Mouse (Mus musculus): ENCODE data around the gene Wdr6. TPM values are rescaled to one million over a fixed set of nuclear protein-coding genes. Genes with fewer than 3 reads are reported as not detected.

Wdr6 gene
- polyA plus RNA-seq, 1 experiment from 2014 or later, result 114 TPM

DNA sequence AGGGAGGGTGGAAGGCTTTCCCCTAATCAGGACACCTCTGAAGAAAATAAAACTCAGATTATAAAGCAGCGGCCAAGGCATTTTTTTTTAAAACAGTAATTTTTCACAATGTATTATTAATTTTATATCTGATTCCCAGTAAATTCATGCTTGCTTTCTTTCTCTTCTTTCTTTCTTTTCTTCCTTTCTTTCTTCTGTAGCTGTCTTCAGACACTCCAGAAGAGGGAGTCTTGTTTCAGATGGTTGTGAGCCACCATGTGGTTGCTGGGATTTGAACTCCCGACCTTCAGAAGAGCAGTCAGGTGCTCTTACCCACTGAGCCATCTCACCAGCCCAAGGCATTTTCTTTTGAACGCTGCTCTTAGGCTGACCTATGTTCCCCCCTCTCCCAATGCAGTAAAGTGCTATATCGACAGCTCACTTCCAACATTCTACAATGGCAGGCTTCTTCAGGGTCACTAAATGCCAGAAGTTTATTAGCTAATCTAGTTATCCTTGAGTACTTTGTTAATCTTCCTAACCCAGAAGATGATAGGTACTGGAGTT is 20.6 kb upstream of the Wdr6 start:
- no peaks in the 10 kb centered on the region for H3K4me1 ChIP-seq (ENCODE audit: control insufficient read depth, insufficient read depth, low read length)
- no peak overlapping the region for H3K9ac ChIP-seq (ENCODE audit: low read depth, low read length)
- H3K4me3 ChIP-seq (ENCODE audit: low read length), result no peak overlapping the region
- H3K4me2 ChIP-seq (replicated peaks; ENCODE audit: low read depth, low read length), result no peak overlapping the region
- no peak overlapping the region for H3K27ac ChIP-seq (ENCODE audit: low read depth, low read length)
- peaks cover 15% of the 10 kb centered on the region for H3K36me3 ChIP-seq (ENCODE audit: control insufficient read depth, insufficient read depth, low read length)
- no peak for ATAC-seq (ENCODE audit: low FRiP score, low TSS enrichment)
- no peaks in the 10 kb centered on the region for H3K27me3 ChIP-seq (ENCODE audit: control insufficient read depth, insufficient read depth, low read length)
- H3K9me3 ChIP-seq (ENCODE audit: control insufficient read depth, low read length), result no peaks in the 10 kb centered on the region
- 74% methylated on average over 4 of the region's 4 CpGs for WGBS

DNA sequence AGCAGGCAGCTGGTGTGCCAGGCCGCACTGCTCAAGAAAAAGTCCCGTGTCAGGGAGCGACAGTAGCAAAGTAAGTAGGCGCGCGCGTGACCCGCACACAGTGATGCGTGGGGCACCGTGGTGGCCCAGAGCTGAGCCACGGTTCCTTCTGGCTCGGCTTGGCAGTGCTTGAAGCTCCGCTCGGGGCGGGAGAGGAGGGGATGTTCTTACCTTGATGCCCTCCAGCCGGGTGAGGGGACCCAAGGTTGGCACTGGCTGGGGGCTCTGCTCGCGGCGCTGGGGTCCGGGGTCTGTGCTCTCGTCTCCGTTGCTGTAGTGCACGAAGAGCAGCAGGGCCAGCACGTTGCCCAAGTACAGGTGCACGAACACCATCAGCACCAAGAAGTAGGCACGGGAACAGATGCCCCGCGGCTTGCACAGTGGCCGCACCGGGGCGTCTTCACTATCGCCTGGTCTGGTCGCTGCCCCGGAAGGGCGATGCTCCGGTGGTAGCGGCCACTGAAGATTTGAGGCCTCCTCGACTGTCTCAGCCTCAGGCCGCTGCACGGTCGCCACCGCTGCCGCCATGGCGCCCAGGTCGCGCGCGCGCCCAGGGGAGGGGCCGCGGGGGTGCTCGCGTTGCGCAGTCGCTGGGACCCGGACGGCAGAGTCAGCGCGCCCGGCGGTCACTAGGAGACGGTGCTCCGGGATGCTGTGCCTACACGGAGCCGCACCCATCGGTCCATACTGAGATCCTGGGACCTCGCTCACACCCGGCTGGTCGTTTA is 18.6 kb upstream of the Wdr6 start, which contains the start of gene P4htm:
Gene P4htm (minus strand): TSS at position 670 of the 767 bp plus-strand sequence.
- Histone ChIP-seq H3K9ac (ENCODE audit: low read depth, low read length) (peak within 1 kb of the TSS; percentile 76), H3K4me2 (replicated peaks; ENCODE audit: low read depth, low read length) (peak within 1 kb of the TSS; percentile 93), H3K4me3 (ENCODE audit: low read length) (peak within 1 kb of the TSS; percentile 75), H3K27me3 (ENCODE audit: control insufficient read depth, insufficient read depth, low read length) (no peaks in the 10 kb centered on the region), H3K27ac (ENCODE audit: low read depth, low read length) (no peak within 1 kb of the TSS; the same call in 1 of the 2 replicates), H3K9me3 (ENCODE audit: control insufficient read depth, low read length) (no peaks in the 10 kb centered on the region), H3K36me3 (ENCODE audit: control insufficient read depth, insufficient read depth, low read length) (no peaks in the 10 kb centered on the region), H3K4me1 (ENCODE audit: control insufficient read depth, insufficient read depth, low read length) (no peaks in the 10 kb centered on the region)
- 2% methylated on average over 66 of the region's 69 CpGs for WGBS
- ATAC-seq (ENCODE audit: low FRiP score, low TSS enrichment), result peak; percentile 82

DNA sequence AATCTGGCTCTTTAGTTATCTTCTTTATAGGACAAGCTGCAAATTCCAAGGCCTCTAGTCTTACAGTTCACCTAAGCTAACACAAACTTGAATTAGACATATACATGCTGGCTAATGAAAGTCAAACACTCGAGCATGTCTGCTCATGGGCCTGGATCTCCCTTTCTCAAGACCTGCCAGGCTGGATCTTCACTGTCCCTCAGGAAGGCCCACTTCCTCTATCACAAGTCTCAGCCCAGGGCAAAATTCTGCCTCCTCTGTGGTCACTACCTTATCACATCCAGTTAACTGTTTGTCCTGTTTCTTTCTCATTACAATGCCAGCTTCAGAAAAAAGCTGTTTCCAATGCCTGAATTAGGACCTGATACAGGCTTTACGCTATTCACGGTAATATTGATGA is 15.8 kb upstream of the Wdr6 start:
- Histone ChIP-seq H3K36me3 (ENCODE audit: control insufficient read depth, insufficient read depth, low read length) (no peaks in the 10 kb centered on the region), H3K27me3 (ENCODE audit: control insufficient read depth, insufficient read depth, low read length) (no peaks in the 10 kb centered on the region), H3K27ac (ENCODE audit: low read depth, low read length) (no peak overlapping the region), H3K4me3 (ENCODE audit: low read length) (no peak overlapping the region), H3K9ac (ENCODE audit: low read depth, low read length) (no peak overlapping the region), H3K9me3 (ENCODE audit: control insufficient read depth, low read length) (no peaks in the 10 kb centered on the region), H3K4me1 (ENCODE audit: control insufficient read depth, insufficient read depth, low read length) (no peaks in the 10 kb centered on the region), H3K4me2 (replicated peaks; ENCODE audit: low read depth, low read length) (no peak overlapping the region)
- WGBS, result 87% methylated on average over 3 of the region's 3 CpGs
- ATAC-seq (ENCODE audit: low FRiP score, low TSS enrichment), result no peak

DNA sequence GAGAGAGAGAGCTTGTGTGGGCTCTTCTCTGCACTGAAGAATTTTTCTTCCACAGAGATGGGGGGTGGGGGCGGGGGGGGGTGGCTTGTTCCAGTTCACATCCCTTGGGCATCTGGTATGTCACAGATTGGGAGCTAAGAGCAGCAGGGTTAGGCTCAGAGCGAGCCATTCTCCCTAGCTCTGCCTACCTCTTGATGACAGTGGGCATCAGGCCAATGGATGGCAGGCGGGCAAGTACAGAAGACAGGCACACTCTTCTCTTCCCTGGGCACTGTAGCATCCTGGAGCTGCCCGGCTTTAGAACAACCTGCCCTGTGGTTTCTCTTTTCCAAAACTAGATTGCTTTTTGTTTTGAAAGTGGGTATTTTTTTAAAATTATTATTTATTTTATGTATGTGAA is 12.9 kb upstream of the Wdr6 start:
- no peaks in the 10 kb centered on the region for H3K36me3 ChIP-seq (ENCODE audit: control insufficient read depth, insufficient read depth, low read length)
- no peak overlapping the region for H3K9ac ChIP-seq (ENCODE audit: low read depth, low read length)
- no peak overlapping the region for H3K4me2 ChIP-seq (replicated peaks; ENCODE audit: low read depth, low read length)
- no peak overlapping the region for H3K4me3 ChIP-seq (ENCODE audit: low read length)
- WGBS, result 80% methylated on average over 4 of the region's 4 CpGs
- no peaks in the 10 kb centered on the region for H3K27me3 ChIP-seq (ENCODE audit: control insufficient read depth, insufficient read depth, low read length)
- H3K4me1 ChIP-seq (ENCODE audit: control insufficient read depth, insufficient read depth, low read length), result peaks cover 14% of the 10 kb centered on the region
- H3K27ac ChIP-seq (ENCODE audit: low read depth, low read length), result no peak overlapping the region
- no peak for ATAC-seq (ENCODE audit: low FRiP score, low TSS enrichment)
- no peaks in the 10 kb centered on the region for H3K9me3 ChIP-seq (ENCODE audit: control insufficient read depth, low read length)

DNA sequence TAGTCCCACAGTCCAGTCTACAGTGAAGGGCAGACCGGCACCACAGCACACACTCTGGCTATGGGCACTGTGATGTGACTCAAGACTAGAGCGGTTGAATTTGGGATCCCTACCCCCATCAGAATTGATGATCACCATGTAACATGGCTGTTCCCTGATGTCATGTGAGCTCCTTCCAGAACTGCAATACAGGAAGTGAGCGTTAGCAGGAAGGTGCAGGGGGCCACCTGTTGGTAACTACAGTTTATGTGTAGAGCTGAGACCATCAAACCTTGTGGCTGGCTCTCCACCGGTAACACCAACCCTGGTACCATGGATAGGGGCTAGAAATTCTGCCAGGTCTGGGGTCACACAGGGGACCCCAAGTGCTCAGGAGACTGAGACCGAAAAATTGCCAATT is 10.7 kb upstream of the Wdr6 start:
- 68% methylated on average over 5 of the region's 5 CpGs for WGBS
- no peak overlapping the region for H3K4me3 ChIP-seq (ENCODE audit: low read length)
- ATAC-seq (ENCODE audit: low FRiP score, low TSS enrichment), result no peak; the same call in 1 of the 2 replicates
- H3K9me3 ChIP-seq (ENCODE audit: control insufficient read depth, low read length), result no peaks in the 10 kb centered on the region
- peak overlapping the region; percentile 57 for H3K27ac ChIP-seq (ENCODE audit: low read depth, low read length)
- H3K9ac ChIP-seq (ENCODE audit: low read depth, low read length), result no peak overlapping the region
- no peak overlapping the region for H3K4me2 ChIP-seq (replicated peaks; ENCODE audit: low read depth, low read length)
- H3K36me3 ChIP-seq (ENCODE audit: control insufficient read depth, insufficient read depth, low read length), result no peaks in the 10 kb centered on the region
- H3K4me1 ChIP-seq (ENCODE audit: control insufficient read depth, insufficient read depth, low read length), result peaks cover 14% of the 10 kb centered on the region
- H3K27me3 ChIP-seq (ENCODE audit: control insufficient read depth, insufficient read depth, low read length), result no peaks in the 10 kb centered on the region

DNA sequence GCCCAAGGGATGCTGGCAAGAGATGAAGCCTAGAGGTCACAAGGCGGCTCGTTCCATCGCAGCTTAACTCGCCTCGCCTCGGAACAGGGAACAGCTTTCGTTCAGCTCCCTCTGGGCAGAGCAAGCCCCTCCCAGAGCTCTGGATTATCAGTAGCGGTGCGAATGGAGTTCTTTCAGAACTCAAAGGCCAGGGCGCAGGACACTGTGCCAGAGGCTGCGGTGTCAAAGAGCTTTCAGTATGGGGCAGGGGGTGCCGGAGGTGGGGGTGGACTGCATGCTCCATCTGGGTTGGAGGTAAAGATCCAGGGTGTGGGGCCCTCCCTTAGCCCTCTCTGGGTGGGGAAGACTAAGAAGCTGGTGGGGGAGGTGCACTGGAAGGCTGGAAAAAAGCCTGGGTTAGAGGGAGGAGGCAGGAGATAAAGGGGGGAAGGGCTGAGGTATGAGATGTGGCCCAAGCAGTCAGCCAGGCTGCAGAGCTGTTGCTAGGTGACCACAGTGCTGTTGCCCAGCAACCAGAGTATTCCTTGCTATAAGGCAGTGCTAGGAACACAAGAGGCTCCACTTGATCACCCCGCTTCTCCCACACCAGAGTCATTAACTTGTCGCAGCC is 9.1 kb upstream of the Wdr6 start:
- WGBS, result 2% methylated on average over 14 of the region's 14 CpGs
- Histone ChIP-seq H3K27me3 (ENCODE audit: control insufficient read depth, insufficient read depth, low read length) (no peaks in the 10 kb centered on the region), H3K4me1 (ENCODE audit: control insufficient read depth, insufficient read depth, low read length) (peaks cover 14% of the 10 kb centered on the region), H3K9ac (ENCODE audit: low read depth, low read length) (peak overlapping the region; percentile 23; the same call in 1 of the 2 replicates), H3K27ac (ENCODE audit: low read depth, low read length) (peak overlapping the region; percentile 72), H3K4me2 (replicated peaks; ENCODE audit: low read depth, low read length) (peak overlapping the region; percentile 33), H3K4me3 (ENCODE audit: low read length) (peak overlapping the region; percentile 12), H3K36me3 (ENCODE audit: control insufficient read depth, insufficient read depth, low read length) (no peaks in the 10 kb centered on the region; the same call in 1 of the 2 replicates), H3K9me3 (ENCODE audit: control insufficient read depth, low read length) (no peaks in the 10 kb centered on the region)
- ATAC-seq (ENCODE audit: low FRiP score, low TSS enrichment), result peak; percentile 97

DNA sequence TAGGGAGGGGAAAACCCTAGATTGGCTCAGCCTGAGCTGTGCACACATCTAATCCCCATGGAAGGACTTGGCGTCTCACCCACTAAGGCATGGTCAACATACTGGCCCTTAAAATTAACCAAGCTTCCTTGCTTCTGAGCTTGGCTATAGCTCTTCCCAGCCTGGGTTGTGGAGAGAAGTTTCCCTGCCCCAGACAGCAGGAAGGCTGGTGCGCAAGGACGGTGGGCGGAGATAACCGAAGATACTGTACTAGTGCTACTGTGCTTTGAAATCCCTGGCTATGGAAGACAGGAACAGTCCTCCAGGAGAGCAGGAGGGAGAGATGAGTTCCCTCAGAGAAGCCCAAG is 778 bp upstream of the Wdr6 start:
- Histone ChIP-seq H3K9ac (ENCODE audit: low read depth, low read length) (peak overlapping the region; percentile 95), H3K4me1 (ENCODE audit: control insufficient read depth, insufficient read depth, low read length) (peaks cover 29% of the 10 kb centered on the region), H3K4me2 (replicated peaks; ENCODE audit: low read depth, low read length) (peak overlapping the region; percentile 64), H3K4me3 (ENCODE audit: low read length) (peak overlapping the region; percentile 83), H3K27me3 (ENCODE audit: control insufficient read depth, insufficient read depth, low read length) (no peaks in the 10 kb centered on the region), H3K9me3 (ENCODE audit: control insufficient read depth, low read length) (no peaks in the 10 kb centered on the region), H3K27ac (ENCODE audit: low read depth, low read length) (peak overlapping the region; percentile 88), H3K36me3 (ENCODE audit: control insufficient read depth, insufficient read depth, low read length) (peaks cover 22% of the 10 kb centered on the region)
- 61% methylated on average over 5 of the region's 5 CpGs for WGBS
- peak; percentile 1; the same call in 1 of the 2 replicates for ATAC-seq (ENCODE audit: low FRiP score, low TSS enrichment)

DNA sequence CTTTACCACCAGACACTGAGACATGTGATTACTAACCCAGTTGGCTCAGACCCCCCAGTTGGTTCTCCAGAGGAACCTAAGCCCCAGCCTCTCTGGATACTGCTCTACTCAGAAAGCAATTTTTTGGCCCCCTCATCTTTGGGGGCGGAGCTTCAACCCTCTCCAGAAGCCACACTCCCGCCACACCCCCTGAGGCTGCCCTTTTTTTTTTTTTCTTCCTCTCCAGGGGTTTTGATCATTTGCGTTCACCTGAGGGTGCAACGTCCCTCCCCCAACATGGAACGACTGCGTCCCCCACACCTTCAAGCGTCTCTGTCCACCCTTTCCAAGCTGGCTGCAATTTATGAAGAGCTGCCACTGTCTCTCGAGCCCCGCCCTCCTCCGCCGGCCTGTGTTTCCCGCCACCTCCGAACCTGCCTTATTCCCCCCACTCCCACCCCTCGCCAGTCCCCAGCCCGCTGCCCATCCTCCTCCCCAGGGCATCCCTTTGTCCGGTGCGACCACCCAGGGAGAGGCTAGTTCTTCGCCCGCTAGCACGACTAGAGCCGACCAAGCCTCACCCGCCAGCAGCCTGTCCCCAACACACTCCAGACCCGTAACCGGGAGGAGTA is 500 bp downstream of the Wdr6 start:
- Histone ChIP-seq H3K9me3 (ENCODE audit: control insufficient read depth, low read length) (no peaks in the 10 kb centered on the region), H3K4me1 (ENCODE audit: control insufficient read depth, insufficient read depth, low read length) (peaks cover 30% of the 10 kb centered on the region), H3K36me3 (ENCODE audit: control insufficient read depth, insufficient read depth, low read length) (peaks cover 35% of the 10 kb centered on the region), H3K27ac (ENCODE audit: low read depth, low read length) (peak overlapping the region; percentile 88), H3K9ac (ENCODE audit: low read depth, low read length) (peak overlapping the region; percentile 95), H3K4me2 (replicated peaks; ENCODE audit: low read depth, low read length) (peak overlapping the region; percentile 64), H3K27me3 (ENCODE audit: control insufficient read depth, insufficient read depth, low read length) (no peaks in the 10 kb centered on the region), H3K4me3 (ENCODE audit: low read length) (peak overlapping the region; percentile 83)
- WGBS, result 1% methylated on average over 24 of the region's 24 CpGs
- peak; percentile 10; the same call in 1 of the 2 replicates for ATAC-seq (ENCODE audit: low FRiP score, low TSS enrichment)

All from kidney, embryonic 14.5 days (tissue).